Mouse (Mus musculus): ENCODE data around the gene Fli1. TPM values are rescaled to one million over a fixed set of nuclear protein-coding genes. Genes with fewer than 3 reads are reported as not detected.

The Fli1 gene
- total and polyA plus RNA-seq, 3 experiments = 13.8 to 171 (median 24.3) TPM

- Histone ChIP-seq H3K27me3 (ENCODE audit: control insufficient read depth in 1 of 2, insufficient read depth in 2 of 2, low read length in 2 of 2) (no peaks in the 10 kb centered on the region), H3K36me3 (ENCODE audit: control insufficient read depth in 1 of 2, insufficient read depth in 2 of 2, low read length in 2 of 2) (peaks cover 0 to 59% of the 10 kb centered on the region in 2 experiments; a peak in 2 of 4 replicates), H3K27ac (ENCODE audit: control insufficient read depth, low read depth, low read length) (peak overlapping the region; percentile 46), H3K4me3 (ENCODE audit: control insufficient read depth in 1 of 2, insufficient read depth in 1 of 2, low read depth in 2 of 2, low read length in 2 of 2) (no peak overlapping the region), H3K9ac (ENCODE audit: control insufficient read depth, low read depth, low read length, poor library complexity, severe bottlenecking) (no peak overlapping the region), H3K9me3 (replicated peaks; ENCODE audit: insufficient read depth, low read length) (no peaks in the 10 kb centered on the region), H3K79me2 (ENCODE audit: control insufficient read depth, insufficient read depth, low read length, poor library complexity) (peaks cover 37% of the 10 kb centered on the region), H3K4me1 (ENCODE audit: control insufficient read depth in 1 of 2, insufficient read depth in 2 of 2, low read length in 2 of 2) (peaks cover 36 to 65% of the 10 kb centered on the region in 2 experiments)
- DNase-seq (ENCODE audit: low read depth, low spot score) = peak; percentile 77
- peak; percentile 88 for TF ChIP-seq GATA1 (IDR thresholded peaks at IDR 0.05; ENCODE audit: low read depth, low read length)
- peak; percentile 84 to 89 for TF ChIP-seq EP300 (IDR thresholded peaks at IDR 0.05; ENCODE audit: low read depth in 1 of 2, low read length in 2 of 2)
- no peak for TF ChIP-seq ZKSCAN1 (IDR thresholded peaks at IDR 0.05; ENCODE audit: low read depth, low read length)
- TF ChIP-seq CTCF (IDR thresholded peaks at IDR 0.05 in 2 of 3, conservative IDR thresholded peaks at IDR 0.05 in 1 of 3; ENCODE audit: control insufficient read depth in 1 of 3, insufficient read depth in 1 of 3, low read depth in 2 of 3, low read length in 3 of 3, poor library complexity in 1 of 3, severe bottlenecking in 1 of 3) = no peak
- peak; percentile 38; the same call in 1 of the 2 replicates for TF ChIP-seq USF1 (IDR thresholded peaks at IDR 0.05; ENCODE audit: low read depth, low read length)
- 0 out of 2 replicates have a peak, but pooled peaks have one; percentile 34 for TF ChIP-seq ELF1 (IDR thresholded peaks at IDR 0.05; ENCODE audit: low read depth, low read length)
- TF ChIP-seq ZNF384 (IDR thresholded peaks at IDR 0.05; ENCODE audit: low read depth, low read length) = no peak
- peak; percentile 60; the same call in 1 of the 2 replicates for TF ChIP-seq BHLHE40 (IDR thresholded peaks at IDR 0.05; ENCODE audit: borderline replicate concordance, low read depth, low read length)
- TF ChIP-seq E2F4 (IDR thresholded peaks at IDR 0.05; ENCODE audit: borderline replicate concordance, low read depth, low read length) = no peak
- peak; percentile 44; the same call in 1 of the 2 replicates for TF ChIP-seq SIN3A (IDR thresholded peaks at IDR 0.05; ENCODE audit: low read length)
- TF ChIP-seq POLR2A (IDR thresholded peaks at IDR 0.05; ENCODE audit: control insufficient read depth in 1 of 2, insufficient read depth in 1 of 2, low read depth in 1 of 2, low read length in 2 of 2, poor library complexity in 1 of 2) = no peak
- TF ChIP-seq MAFK (IDR thresholded peaks at IDR 0.05; ENCODE audit: borderline replicate concordance, low read depth, low read length) = no peak; the same call in 1 of the 2 replicates
- TF ChIP-seq GABPA (IDR thresholded peaks at IDR 0.05; ENCODE audit: low read depth, low read length) = no peak
- TF ChIP-seq RCOR1 (IDR thresholded peaks at IDR 0.05; ENCODE audit: low read depth, low read length) = peak; percentile 96
- TF ChIP-seq TAL1 (IDR thresholded peaks at IDR 0.05; ENCODE audit: low read length) = peak; percentile 64; the same call in 1 of the 2 replicates
- peak; percentile 94 for TF ChIP-seq MAZ (IDR thresholded peaks at IDR 0.05; ENCODE audit: low read depth, low read length)
- TF ChIP-seq ETS1 (IDR thresholded peaks at IDR 0.05; ENCODE audit: low read depth, low read length) = peak; percentile 75
- TF ChIP-seq TCF12 (IDR thresholded peaks at IDR 0.05; ENCODE audit: low read depth, low read length) = peak; percentile 88
- no peak for TF ChIP-seq UBTF (IDR thresholded peaks at IDR 0.05; ENCODE audit: borderline replicate concordance, insufficient read depth, low read depth, low read length)
- no peak; the same call in none of the 2 replicates for TF ChIP-seq MXI1 (IDR thresholded peaks at IDR 0.05; ENCODE audit: low read depth, low read length)
Measured at GRCm38 (mm10) chr9:32510454-32511263, 32.0 kb downstream of the Fli1 start.
